Mouse (Mus musculus) lung, embryonic 16.5 days (tissue): ENCODE data around the gene Spc24. TPM values are rescaled to one million over a fixed set of nuclear protein-coding genes. Genes with fewer than 3 reads are reported as not detected.

Experiments used
- ATAC-seq: fragments of 200-750 bp; cut with Nextera tagmentation; 2 replicates; pipeline ENCODE4 v1.8.0; 2017; ENCODE audit warnings: low read depth, mild to moderate bottlenecking, moderate library complexity
- H3K27ac ChIP-seq: fragments of 300-500 bp; sonication (generic); 2 replicates; pipeline ENCODE4 v1.5.1; 2014; ENCODE audit warnings: mild to moderate bottlenecking, control low read depth, low read length
- H3K27me3 ChIP-seq: fragments of 300-500 bp; sonication (generic); 2 replicates; pipeline ENCODE4 v1.6.1; 2014; ENCODE audit warnings: low read depth, low read length, mixed read lengths; ENCODE audit not compliant: control insufficient read depth, insufficient read depth
- H3K36me3 ChIP-seq: fragments of 300-500 bp; sonication (generic); 2 replicates; pipeline ENCODE4 v1.6.1; 2014; ENCODE audit warnings: low read length; ENCODE audit not compliant: control insufficient read depth, insufficient read depth
- H3K4me1 ChIP-seq: fragments of 300-500 bp; sonication (generic); replicated peaks from 2 replicates; pipeline ENCODE4 v1.6.1; 2014; ENCODE audit warnings: low read length, mixed read lengths; ENCODE audit not compliant: control insufficient read depth, insufficient read depth
- H3K4me2 ChIP-seq: fragments of 300-500 bp; sonication (generic); 2 replicates; pipeline ENCODE4 v1.6.1; 2014; ENCODE audit warnings: low read depth, low read length, control low read depth
- H3K4me3 ChIP-seq: fragments of 300-500 bp; sonication (generic); 2 replicates; pipeline ENCODE4 v1.5.1; 2014; ENCODE audit warnings: mild to moderate bottlenecking, low read length, control low read depth
- H3K9ac ChIP-seq: fragments of 300-500 bp; sonication (generic); 2 replicates; pipeline ENCODE4 v1.6.1; 2014; ENCODE audit warnings: low read length, control low read depth
- H3K9me3 ChIP-seq: fragments of 300-500 bp; sonication (generic); 2 replicates; pipeline ENCODE4 v1.6.1; 2016; ENCODE audit warnings: low read length; ENCODE audit not compliant: control insufficient read depth
- WGBS: fragments of 180-500 bp; shearing (Covaris S2); extraction: QIAGEN DNeasy Blood & Tissue Kit; methylation state at CpG from one replicate; pipeline ENCODE4 v1.1.7; 2014; 5-methylcytosine and 5-hydroxymethylcytosine counted together
- polyA plus RNA-seq: library from polyadenylated mRNA; unstranded; fragments of >200 nt; fragmentation: Nextera tagmentation; extraction: Ambion mirVana; gene quantifications from 2 replicates; pipeline ENCODE4 v1.2.1, GENCODE M21; 2015

Gene Spc24
- polyA plus RNA-seq: 134 and 144 TPM in 2 replicates

DNA sequence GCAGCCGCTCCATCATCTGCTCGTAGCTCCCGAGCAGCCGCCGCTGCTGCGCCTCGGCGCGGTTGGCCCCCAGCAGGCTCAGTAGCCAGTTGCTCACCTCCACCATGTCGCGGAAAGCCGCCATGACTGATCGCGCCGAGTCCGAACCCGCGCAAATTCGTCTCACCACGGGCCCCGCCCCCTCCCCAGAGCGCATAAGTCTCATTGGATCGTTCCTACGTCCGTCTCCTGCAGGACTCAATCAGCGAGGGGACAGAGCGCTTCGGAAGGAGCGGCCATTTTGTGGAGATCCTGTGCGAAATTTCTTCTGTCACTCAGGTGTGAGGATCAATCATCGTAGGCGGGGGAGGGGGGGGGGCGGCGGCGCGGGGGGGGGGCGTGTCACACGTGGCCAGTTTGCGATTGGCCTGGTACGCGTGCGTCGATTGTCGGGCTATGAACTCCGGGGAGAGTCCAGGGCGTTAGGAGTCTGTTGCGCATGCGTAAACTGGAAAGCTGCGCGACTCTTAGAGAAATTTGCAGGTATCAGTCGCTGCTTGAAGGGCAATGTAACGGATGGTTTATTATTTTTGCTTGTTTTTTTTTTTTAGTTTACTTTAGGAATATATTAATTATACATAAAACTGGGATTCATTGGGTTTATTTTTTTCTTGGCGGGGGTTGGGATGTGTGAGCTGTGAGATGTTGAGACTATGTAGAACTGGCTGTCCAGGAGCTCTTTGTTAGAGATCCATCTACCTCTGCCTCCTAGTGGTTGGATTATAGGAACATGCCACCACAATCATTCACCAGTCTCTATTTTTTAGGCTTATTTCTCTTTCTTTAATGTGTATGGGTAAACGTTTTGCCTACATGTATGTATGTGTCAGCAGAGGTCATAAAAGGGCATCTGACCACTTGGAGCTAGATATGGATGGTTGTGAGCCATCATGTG lies at the start of gene Spc24:
TSS of gene Spc24 (minus strand) at position 149 of the 934 bp plus-strand sequence.
- Histone ChIP-seq H3K27ac (peak within 1 kb of the TSS; percentile 62), H3K9ac (peak within 1 kb of the TSS; percentile 85), H3K4me2 (peak within 1 kb of the TSS; percentile 71), H3K4me3 (peak within 1 kb of the TSS; percentile 86), H3K4me1 (peaks cover 12% of the 10 kb centered on the region), H3K36me3 (peaks cover 9% of the 10 kb centered on the region; the same call in 1 of the 2 replicates), H3K27me3 (no peaks in the 10 kb centered on the region), H3K9me3 (no peaks in the 10 kb centered on the region)
- peak; percentile 94 for ATAC-seq
- under 1% methylated on average over 50 of the region's 54 CpGs for WGBS

- Histone ChIP-seq H3K36me3 (peaks cover 12% of the 10 kb centered on the region), H3K4me3 (no peak overlapping the region), H3K27ac (no peak overlapping the region), H3K9me3 (no peaks in the 10 kb centered on the region), H3K4me2 (no peak overlapping the region), H3K4me1 (peaks cover 8% of the 10 kb centered on the region), H3K9ac (no peak overlapping the region), H3K27me3 (no peaks in the 10 kb centered on the region)
- ATAC-seq: no peak
- WGBS: 63% methylated on average over 3 of the region's 3 CpGs
Observed at GRCm38 (mm10) chr9:21808561-21808960, 48.5 kb upstream of the Spc24 start.

DNA sequence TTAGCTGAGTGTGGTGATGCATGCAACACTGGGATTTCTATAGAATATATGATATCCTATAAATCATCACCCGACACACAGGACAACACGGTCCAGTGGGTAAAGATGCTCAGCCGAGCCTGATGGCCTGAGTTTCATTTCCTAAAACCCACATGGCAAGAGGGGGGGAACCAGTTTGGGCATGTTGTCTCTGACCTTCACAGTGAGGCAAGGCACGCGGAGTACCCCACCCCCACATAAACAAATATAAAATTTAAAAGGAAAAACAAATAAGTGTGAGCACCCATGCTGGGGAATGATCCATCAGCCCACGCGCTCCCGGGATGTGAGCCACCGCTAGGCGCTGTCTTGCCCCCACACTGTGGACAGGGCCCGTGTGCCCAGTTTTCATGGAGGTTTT lies 46.9 kb upstream of the Spc24 start:
- no peak overlapping the region for H3K4me2 ChIP-seq
- H3K27ac ChIP-seq: no peak overlapping the region
- no peak overlapping the region for H3K4me3 ChIP-seq
- no peaks in the 10 kb centered on the region for H3K9me3 ChIP-seq
- peaks cover 12% of the 10 kb centered on the region for H3K36me3 ChIP-seq
- H3K27me3 ChIP-seq: no peaks in the 10 kb centered on the region
- no peak overlapping the region for H3K9ac ChIP-seq
- no peak for ATAC-seq
- WGBS: 70% methylated on average over 11 of the region's 11 CpGs
- peaks cover 8% of the 10 kb centered on the region for H3K4me1 ChIP-seq

DNA sequence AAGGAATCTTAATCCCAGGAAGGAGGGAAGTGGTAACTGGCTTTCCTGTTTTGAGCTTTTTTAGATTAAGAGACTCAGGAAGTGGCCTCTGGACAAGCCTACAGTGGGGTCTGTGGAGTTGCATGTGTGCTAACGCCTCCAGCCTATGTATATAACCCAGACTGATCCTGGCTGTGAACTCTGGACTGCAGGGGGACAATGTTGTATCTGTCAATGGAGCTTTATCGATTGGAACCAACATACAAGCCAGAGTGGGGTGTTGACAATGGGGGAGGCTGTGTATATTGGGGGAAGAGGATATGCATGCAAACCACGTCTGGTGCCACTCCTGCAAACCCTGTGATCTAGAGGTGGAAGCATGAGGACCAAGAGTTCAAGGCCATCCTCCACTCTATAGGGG lies 46.3 kb upstream of the Spc24 start:
- no peak for ATAC-seq

GRCm38 (mm10) chr9:21803986-21804644 lies 44.0 kb upstream of the Spc24 start:
- no peaks in the 10 kb centered on the region for H3K9me3 ChIP-seq
- ATAC-seq: peak; percentile 97
- H3K27ac ChIP-seq: peak overlapping the region; percentile 90
- H3K4me2 ChIP-seq: peak overlapping the region; percentile 24; the same call in 1 of the 2 replicates
- no peak overlapping the region for H3K4me3 ChIP-seq
- H3K4me1 ChIP-seq: peaks cover 10% of the 10 kb centered on the region
- H3K27me3 ChIP-seq: no peaks in the 10 kb centered on the region
- H3K9ac ChIP-seq: peak overlapping the region; percentile 46
- WGBS: 30% methylated on average over 13 of the region's 13 CpGs
- peaks cover 17% of the 10 kb centered on the region for H3K36me3 ChIP-seq

More for the DNA sequence above, 46.3 kb upstream of the Spc24 start:
- no peak overlapping the region for H3K4me3 ChIP-seq
- no peak overlapping the region for H3K27ac ChIP-seq
- H3K27me3 ChIP-seq: no peaks in the 10 kb centered on the region
- H3K4me1 ChIP-seq: peaks cover 8% of the 10 kb centered on the region
- H3K4me2 ChIP-seq: no peak overlapping the region
- no peaks in the 10 kb centered on the region for H3K9me3 ChIP-seq
- no peak overlapping the region for H3K9ac ChIP-seq
- peaks cover 12% of the 10 kb centered on the region for H3K36me3 ChIP-seq
- WGBS: 36% methylated on average over 3 of the region's 3 CpGs

DNA sequence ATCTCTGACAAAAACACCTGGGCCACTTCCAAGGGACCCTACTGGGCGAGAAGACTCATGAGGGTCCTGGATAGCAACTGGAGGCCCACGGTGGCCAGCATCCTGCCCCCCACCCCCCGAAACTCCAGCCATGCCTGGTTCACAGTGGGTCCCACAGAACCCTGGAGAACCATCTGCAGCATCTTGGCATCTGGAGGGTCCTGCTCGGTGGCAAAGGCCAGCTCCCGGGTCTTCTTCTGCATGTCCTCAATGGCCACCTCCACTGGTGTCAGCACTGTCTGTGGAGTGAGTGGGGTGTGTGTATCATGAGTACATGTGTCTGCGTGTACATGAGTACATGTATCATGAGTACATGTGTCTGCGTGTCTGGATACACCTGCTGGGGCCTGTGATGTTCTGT lies 41.5 kb upstream of the Spc24 start:
- Histone ChIP-seq H3K4me1 (peaks cover 22% of the 10 kb centered on the region), H3K27ac (no peak overlapping the region), H3K36me3 (peaks cover 16% of the 10 kb centered on the region), H3K9me3 (no peaks in the 10 kb centered on the region), H3K4me2 (no peak overlapping the region), H3K4me3 (no peak overlapping the region), H3K27me3 (no peaks in the 10 kb centered on the region), H3K9ac (no peak overlapping the region)
- ATAC-seq: no peak
- 93% methylated on average over 7 of the region's 7 CpGs for WGBS

GRCm38 (mm10) chr9:21801121-21801520 lies 41.0 kb upstream of the Spc24 start:
- Histone ChIP-seq H3K27ac (no peak overlapping the region), H3K4me2 (no peak overlapping the region), H3K9me3 (no peaks in the 10 kb centered on the region), H3K27me3 (no peaks in the 10 kb centered on the region), H3K4me1 (peaks cover 26% of the 10 kb centered on the region), H3K9ac (no peak overlapping the region), H3K36me3 (peaks cover 16% of the 10 kb centered on the region), H3K4me3 (no peak overlapping the region)
- no peak for ATAC-seq
- WGBS: 78% methylated on average over 7 of the region's 7 CpGs

DNA sequence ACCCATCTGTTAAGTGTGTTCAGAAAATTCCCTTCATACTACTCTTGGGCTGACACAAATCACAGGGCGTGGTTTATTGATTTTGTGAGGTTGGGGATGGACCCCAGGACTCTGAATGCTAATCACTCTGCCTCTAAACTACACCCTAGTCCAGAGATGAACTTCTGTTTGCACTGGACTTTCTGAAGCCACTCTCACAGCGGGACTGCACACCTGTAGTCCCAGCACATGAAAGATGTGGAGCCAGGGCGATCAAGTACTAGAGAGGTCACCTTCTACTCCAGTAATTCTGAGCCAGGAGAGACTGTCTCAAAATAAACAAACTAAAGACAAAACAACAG lies 38.9 kb upstream of the Spc24 start:
- H3K9me3 ChIP-seq: no peaks in the 10 kb centered on the region
- peak overlapping the region; percentile 99 for H3K27ac ChIP-seq
- peaks cover 34% of the 10 kb centered on the region for H3K4me1 ChIP-seq
- WGBS: 34% methylated on average over 3 of the region's 3 CpGs
- peak overlapping the region; percentile 73 for H3K4me2 ChIP-seq
- H3K27me3 ChIP-seq: no peaks in the 10 kb centered on the region
- H3K9ac ChIP-seq: peak overlapping the region; percentile 98; the same call in 1 of the 2 replicates
- H3K4me3 ChIP-seq: peak overlapping the region; percentile 99
- no peak for ATAC-seq
- H3K36me3 ChIP-seq: peaks cover 33% of the 10 kb centered on the region

GRCm38 (mm10) chr9:21798345-21799009 lies 38.4 kb upstream of the Spc24 start, which contains the start of gene Kank2:
Gene Kank2 (minus strand): TSS chr9:21798744.
- Histone ChIP-seq H3K27ac (peak within 1 kb of the TSS; percentile 99), H3K36me3 (peaks cover 38% of the 10 kb centered on the region), H3K4me3 (peak within 1 kb of the TSS; percentile 99), H3K4me1 (peaks cover 30% of the 10 kb centered on the region), H3K4me2 (peak within 1 kb of the TSS; percentile 73), H3K9me3 (no peaks in the 10 kb centered on the region), H3K9ac (peak within 1 kb of the TSS; percentile 98), H3K27me3 (no peaks in the 10 kb centered on the region)
- ATAC-seq: peak; percentile 86
- under 1% methylated on average over 40 of the region's 52 CpGs for WGBS
